Mouse (Mus musculus): ENCODE measurements around the gene Slc37a3. TPM values are rescaled to one million over a fixed set of nuclear protein-coding genes. Genes with fewer than 3 reads are reported as not detected.
A peak's percentile ranks its signal among the peaks of the same experiment; 100 is the strongest.

The Slc37a3 gene
- polyA plus RNA-seq, 1 experiment = 30.8 TPM

- 80% methylated on average over 3 of the region's 3 CpGs for WGBS
- TF ChIP-seq CTCF (IDR thresholded peaks at IDR 0.05; ENCODE audit: borderline replicate concordance, control insufficient read depth, extremely low read depth, insufficient read depth, low read length, poor library complexity) = no peak
- TF ChIP-seq POLR2A (IDR thresholded peaks at IDR 0.05; ENCODE audit: control insufficient read depth, extremely low read depth, insufficient read depth, low read length, poor library complexity) = no peak
- DNase-seq = peak; percentile 22
Observed at GRCm38 (mm10) chr6:39301484-39301883, 76.0 kb downstream of the Slc37a3 start.

GRCm38 (mm10) chr6:39297079-39297478, 80.4 kb downstream of the Slc37a3 start:
- Histone ChIP-seq H3K27me3 (ENCODE audit: control insufficient read depth, insufficient read depth, low read length) (no peaks in the 10 kb centered on the region), H3K4me3 (ENCODE audit: control insufficient read depth, insufficient read depth, low read length) (no peak overlapping the region), H3K4me1 (replicated peaks; ENCODE audit: control insufficient read depth, insufficient read depth, low read length) (peaks cover 7% of the 10 kb centered on the region), H3K36me3 (ENCODE audit: control insufficient read depth, insufficient read depth, low read length) (no peaks in the 10 kb centered on the region), H3K27ac (ENCODE audit: control insufficient read depth, insufficient read depth, low read length) (no peak overlapping the region)
- TF ChIP-seq POLR2A (IDR thresholded peaks at IDR 0.05; ENCODE audit: control insufficient read depth, extremely low read depth, insufficient read depth, low read length, poor library complexity) (no peak), CTCF (IDR thresholded peaks at IDR 0.05; ENCODE audit: borderline replicate concordance, control insufficient read depth, extremely low read depth, insufficient read depth, low read length, poor library complexity) (no peak)
- no peak for DNase-seq
- 95% methylated on average over 6 of the region's 6 CpGs for WGBS

More at GRCm38 (mm10) chr6:39301484-39301883, 76.0 kb downstream of the Slc37a3 start:
- Histone ChIP-seq H3K36me3 (ENCODE audit: control insufficient read depth, insufficient read depth, low read length) (no peaks in the 10 kb centered on the region), H3K27me3 (ENCODE audit: control insufficient read depth, insufficient read depth, low read length) (no peaks in the 10 kb centered on the region), H3K27ac (ENCODE audit: control insufficient read depth, insufficient read depth, low read length) (no peak overlapping the region), H3K4me3 (ENCODE audit: control insufficient read depth, insufficient read depth, low read length) (no peak overlapping the region), H3K4me1 (replicated peaks; ENCODE audit: control insufficient read depth, insufficient read depth, low read length) (no peaks in the 10 kb centered on the region; the same call in 1 of the 2 replicates)

- DNase-seq = no peak
- no peaks in the 10 kb centered on the region for H3K27me3 ChIP-seq (ENCODE audit: control insufficient read depth, insufficient read depth, low read length)
- TF ChIP-seq POLR2A (IDR thresholded peaks at IDR 0.05; ENCODE audit: control insufficient read depth, extremely low read depth, insufficient read depth, low read length, poor library complexity) = no peak
- TF ChIP-seq CTCF (IDR thresholded peaks at IDR 0.05; ENCODE audit: borderline replicate concordance, control insufficient read depth, extremely low read depth, insufficient read depth, low read length, poor library complexity) = no peak
- H3K36me3 ChIP-seq (ENCODE audit: control insufficient read depth, insufficient read depth, low read length) = no peaks in the 10 kb centered on the region
- H3K27ac ChIP-seq (ENCODE audit: control insufficient read depth, insufficient read depth, low read length) = no peak overlapping the region
- peaks cover 7% of the 10 kb centered on the region for H3K4me1 ChIP-seq (replicated peaks; ENCODE audit: control insufficient read depth, insufficient read depth, low read length)
- 81% methylated on average over 4 of the region's 4 CpGs for WGBS
- no peak overlapping the region for H3K4me3 ChIP-seq (ENCODE audit: control insufficient read depth, insufficient read depth, low read length)
Observed at GRCm38 (mm10) chr6:39296474-39296873, 81.0 kb downstream of the Slc37a3 start.

- WGBS = 53% methylated on average over 14 of the region's 14 CpGs
- no peaks in the 10 kb centered on the region for H3K36me3 ChIP-seq (ENCODE audit: control insufficient read depth, insufficient read depth, low read length)
- H3K4me3 ChIP-seq (ENCODE audit: control insufficient read depth, insufficient read depth, low read length) = no peak overlapping the region
- peaks cover 7% of the 10 kb centered on the region for H3K4me1 ChIP-seq (replicated peaks; ENCODE audit: control insufficient read depth, insufficient read depth, low read length)
- H3K27ac ChIP-seq (ENCODE audit: control insufficient read depth, insufficient read depth, low read length) = no peak overlapping the region
- H3K27me3 ChIP-seq (ENCODE audit: control insufficient read depth, insufficient read depth, low read length) = no peaks in the 10 kb centered on the region
- no peak for DNase-seq
- TF ChIP-seq CTCF (IDR thresholded peaks at IDR 0.05; ENCODE audit: borderline replicate concordance, control insufficient read depth, extremely low read depth, insufficient read depth, low read length, poor library complexity) (no peak), POLR2A (IDR thresholded peaks at IDR 0.05; ENCODE audit: control insufficient read depth, extremely low read depth, insufficient read depth, low read length, poor library complexity) (no peak)
Observed at GRCm38 (mm10) chr6:39295727-39296411, 81.6 kb downstream of the Slc37a3 start.

- Histone ChIP-seq H3K27ac (ENCODE audit: control insufficient read depth, insufficient read depth, low read length) (no peak overlapping the region), H3K4me3 (ENCODE audit: control insufficient read depth, insufficient read depth, low read length) (no peak overlapping the region), H3K36me3 (ENCODE audit: control insufficient read depth, insufficient read depth, low read length) (no peaks in the 10 kb centered on the region), H3K4me1 (replicated peaks; ENCODE audit: control insufficient read depth, insufficient read depth, low read length) (peaks cover 12% of the 10 kb centered on the region), H3K27me3 (ENCODE audit: control insufficient read depth, insufficient read depth, low read length) (no peaks in the 10 kb centered on the region)
- DNase-seq = no peak
- TF ChIP-seq CTCF (IDR thresholded peaks at IDR 0.05; ENCODE audit: borderline replicate concordance, control insufficient read depth, extremely low read depth, insufficient read depth, low read length, poor library complexity) (no peak), POLR2A (IDR thresholded peaks at IDR 0.05; ENCODE audit: control insufficient read depth, extremely low read depth, insufficient read depth, low read length, poor library complexity) (no peak)
- 60% methylated on average over 7 of the region's 7 CpGs for WGBS
Observed at GRCm38 (mm10) chr6:39289721-39290120, 87.8 kb downstream of the Slc37a3 start.

GRCm38 (mm10) chr6:39287782-39288181, 89.7 kb downstream of the Slc37a3 start:
- DNase-seq = no peak
- H3K27me3 ChIP-seq (ENCODE audit: control insufficient read depth, insufficient read depth, low read length) = no peaks in the 10 kb centered on the region
- no peak for TF ChIP-seq POLR2A (IDR thresholded peaks at IDR 0.05; ENCODE audit: control insufficient read depth, extremely low read depth, insufficient read depth, low read length, poor library complexity)
- TF ChIP-seq CTCF (IDR thresholded peaks at IDR 0.05; ENCODE audit: borderline replicate concordance, control insufficient read depth, extremely low read depth, insufficient read depth, low read length, poor library complexity) = no peak
- no peaks in the 10 kb centered on the region for H3K36me3 ChIP-seq (ENCODE audit: control insufficient read depth, insufficient read depth, low read length)
- peak overlapping the region; percentile 15; the same call in 1 of the 2 replicates for H3K27ac ChIP-seq (ENCODE audit: control insufficient read depth, insufficient read depth, low read length)
- peaks cover 12% of the 10 kb centered on the region for H3K4me1 ChIP-seq (replicated peaks; ENCODE audit: control insufficient read depth, insufficient read depth, low read length)
- 63% methylated on average over 3 of the region's 3 CpGs for WGBS
- no peak overlapping the region for H3K4me3 ChIP-seq (ENCODE audit: control insufficient read depth, insufficient read depth, low read length)

All from thymus, adult 2 months (tissue).